Mouse (Mus musculus): ENCODE data around the gene Epha8. TPM values are rescaled to one million over a fixed set of nuclear protein-coding genes. Genes with fewer than 3 reads are reported as not detected.

The Epha8 gene
- polyA plus RNA-seq, 1 experiment from 2014 or later, result 0.63 TPM

DNA sequence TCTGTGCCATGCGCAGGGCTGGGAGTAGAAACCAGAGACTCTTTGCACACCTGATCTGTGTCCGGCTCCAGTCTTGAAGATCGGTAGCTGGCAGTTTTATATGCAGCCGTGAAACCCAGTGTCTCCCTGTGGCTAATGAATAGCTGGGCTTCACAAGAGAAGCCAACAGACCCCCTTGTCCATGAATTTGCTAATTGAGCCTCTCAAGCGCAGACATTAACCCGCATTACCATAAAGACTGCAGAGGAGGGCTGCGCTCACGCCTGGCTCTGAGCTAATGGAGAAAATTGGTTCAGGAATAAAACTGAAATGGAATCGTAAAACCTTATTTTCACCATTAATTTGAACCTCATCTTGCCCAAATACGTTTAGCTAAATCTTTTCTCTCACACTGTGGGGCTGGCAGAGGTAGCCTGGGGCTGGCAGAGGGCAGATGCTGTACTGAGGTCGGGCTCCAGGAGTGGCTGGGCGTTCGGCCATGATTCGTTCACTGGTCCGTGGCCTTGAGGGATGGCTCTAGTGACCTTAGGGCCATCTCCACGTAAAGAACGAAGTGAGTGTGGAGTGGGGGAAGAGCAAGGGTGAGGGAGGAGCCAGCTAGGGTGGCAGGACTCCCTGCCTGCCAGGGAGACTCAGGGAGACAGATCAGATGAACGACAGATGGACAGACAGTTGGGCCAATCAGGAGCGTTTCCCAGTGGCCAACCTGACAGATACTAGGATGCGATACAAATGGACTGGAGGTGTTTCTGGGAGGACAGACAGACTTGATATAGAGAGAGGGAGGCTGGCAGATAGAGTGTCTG is 40.1 kb downstream of the Epha8 start:
- 36% methylated on average over 20 of the region's 20 CpGs for WGBS
- ATAC-seq (replicated peaks; ENCODE audit: low FRiP score, low read depth) (no peak), DNase-seq (ENCODE audit: low spot score) (no peak)
- TF ChIP-seq CTCF (IDR thresholded peaks at IDR 0.05; ENCODE audit: low read depth), result no peak
- no peaks in the 10 kb centered on the region for H3K36me3 ChIP-seq (ENCODE audit: insufficient read depth, low read length)
- no peak overlapping the region for H3K9ac ChIP-seq (ENCODE audit: low read depth, low read length)
- H3K4me1 ChIP-seq (replicated peaks; ENCODE audit: insufficient read depth, low read length), result no peaks in the 10 kb centered on the region
- no peak overlapping the region for H3K4me3 ChIP-seq (replicated peaks; ENCODE audit: low read depth, low read length)
- H3K27ac ChIP-seq, result no peak overlapping the region
- H3K27me3 ChIP-seq (ENCODE audit: insufficient read depth, low read length), result peaks cover 8% of the 10 kb centered on the region; the same call in 1 of the 2 replicates
- H3K4me2 ChIP-seq (ENCODE audit: low read length), result no peak overlapping the region
- H3K9me3 ChIP-seq (replicated peaks; ENCODE audit: low read length), result no peaks in the 10 kb centered on the region

DNA sequence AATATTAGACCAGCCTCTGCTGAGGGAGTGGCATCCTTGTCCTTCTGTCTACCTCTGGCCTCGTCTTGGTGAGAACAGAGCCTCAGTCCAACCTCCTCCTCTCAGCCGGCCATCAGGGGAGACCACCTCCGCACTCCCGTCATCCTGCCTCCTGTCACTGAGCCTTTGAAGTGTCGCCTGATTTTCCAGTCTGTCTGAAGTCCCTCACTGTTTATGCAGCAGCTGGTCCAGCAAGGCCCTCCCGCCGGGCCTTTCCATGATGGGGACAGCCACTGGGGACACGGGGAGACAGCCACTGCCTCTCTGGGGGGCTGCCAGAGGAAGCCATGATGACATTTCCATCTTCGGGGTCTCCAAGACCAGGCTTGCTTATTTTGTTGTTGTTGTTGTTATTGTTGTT is 43.8 kb downstream of the Epha8 start:
- ATAC-seq (replicated peaks; ENCODE audit: low FRiP score, low read depth) (no peak), DNase-seq (ENCODE audit: low spot score) (no peak)
- H3K27ac ChIP-seq, result no peak overlapping the region
- H3K4me2 ChIP-seq (ENCODE audit: low read length), result no peak overlapping the region
- H3K36me3 ChIP-seq (ENCODE audit: insufficient read depth, low read length), result no peaks in the 10 kb centered on the region
- WGBS, result 11% methylated on average over 9 of the region's 9 CpGs
- H3K4me3 ChIP-seq (replicated peaks; ENCODE audit: low read depth, low read length), result no peak overlapping the region
- peaks cover 17% of the 10 kb centered on the region; the same call in 1 of the 2 replicates for H3K27me3 ChIP-seq (ENCODE audit: insufficient read depth, low read length)
- no peak overlapping the region for H3K9ac ChIP-seq (ENCODE audit: low read depth, low read length)
- H3K4me1 ChIP-seq (replicated peaks; ENCODE audit: insufficient read depth, low read length), result no peaks in the 10 kb centered on the region
- no peak for TF ChIP-seq CTCF (IDR thresholded peaks at IDR 0.05; ENCODE audit: low read depth)
- H3K9me3 ChIP-seq (replicated peaks; ENCODE audit: low read length), result no peaks in the 10 kb centered on the region

DNA sequence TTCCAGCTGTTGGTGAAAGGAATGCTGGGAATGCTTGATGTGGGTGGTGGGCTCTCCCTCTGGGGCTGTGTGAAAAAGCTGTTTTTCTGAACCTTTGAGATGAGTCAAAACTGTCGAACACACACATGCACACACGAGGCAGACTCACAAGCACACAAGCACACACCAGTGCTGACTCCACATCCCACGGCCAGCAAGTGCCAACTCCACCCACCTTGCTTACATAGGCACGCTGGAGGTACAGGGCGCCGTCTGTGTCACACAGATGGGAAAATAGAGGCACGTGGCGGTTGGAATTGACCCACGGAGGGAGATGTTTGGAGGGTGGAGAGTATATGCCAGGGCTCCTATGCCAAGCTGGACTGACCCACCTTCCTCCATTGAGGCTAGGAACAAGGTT is 44.8 kb downstream of the Epha8 start:
- 29% methylated on average over 9 of the region's 9 CpGs for WGBS
- DNase-seq (ENCODE audit: low spot score), result no peak
- Histone ChIP-seq H3K27me3 (ENCODE audit: insufficient read depth, low read length) (peaks cover 17% of the 10 kb centered on the region; the same call in 1 of the 2 replicates), H3K4me1 (replicated peaks; ENCODE audit: insufficient read depth, low read length) (no peaks in the 10 kb centered on the region), H3K4me2 (ENCODE audit: low read length) (no peak overlapping the region), H3K4me3 (replicated peaks; ENCODE audit: low read depth, low read length) (no peak overlapping the region), H3K27ac (no peak overlapping the region), H3K36me3 (ENCODE audit: insufficient read depth, low read length) (no peaks in the 10 kb centered on the region), H3K9ac (ENCODE audit: low read depth, low read length) (no peak overlapping the region), H3K9me3 (replicated peaks; ENCODE audit: low read length) (no peaks in the 10 kb centered on the region)
- no peak for ATAC-seq (replicated peaks; ENCODE audit: low FRiP score, low read depth)
- no peak for TF ChIP-seq CTCF (IDR thresholded peaks at IDR 0.05; ENCODE audit: low read depth)

DNA sequence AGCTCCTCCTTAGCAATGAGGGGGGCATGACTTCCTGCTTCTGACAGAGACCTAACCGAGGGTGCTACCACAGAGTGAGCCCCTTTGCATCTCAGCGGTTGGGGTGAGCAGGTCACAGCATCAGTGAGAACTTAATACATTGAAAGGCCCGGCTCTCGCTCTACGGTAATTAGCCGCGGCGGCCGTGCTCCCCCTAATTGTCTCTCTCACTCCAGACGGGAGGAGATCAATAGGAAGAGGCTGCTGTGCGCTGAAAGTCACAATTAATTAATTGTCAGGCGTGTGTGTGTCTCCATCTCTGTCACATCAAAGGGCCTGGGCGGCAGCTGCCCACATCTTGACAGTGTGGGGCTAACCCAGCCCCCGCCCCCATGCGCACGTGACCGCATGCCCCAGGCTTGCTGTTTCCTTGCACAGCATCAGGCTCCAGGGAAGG is 45.4 kb downstream of the Epha8 start:
- H3K27me3 ChIP-seq (ENCODE audit: insufficient read depth, low read length), result peaks cover 17% of the 10 kb centered on the region; the same call in 1 of the 2 replicates
- H3K9ac ChIP-seq (ENCODE audit: low read depth, low read length), result no peak overlapping the region
- no peak overlapping the region for H3K27ac ChIP-seq
- H3K4me2 ChIP-seq (ENCODE audit: low read length), result no peak overlapping the region
- WGBS, result 2% methylated on average over 17 of the region's 17 CpGs
- no peaks in the 10 kb centered on the region for H3K4me1 ChIP-seq (replicated peaks; ENCODE audit: insufficient read depth, low read length)
- TF ChIP-seq CTCF (IDR thresholded peaks at IDR 0.05; ENCODE audit: low read depth), result no peak
- no peak for DNase-seq (ENCODE audit: low spot score)
- no peak overlapping the region for H3K4me3 ChIP-seq (replicated peaks; ENCODE audit: low read depth, low read length)
- no peaks in the 10 kb centered on the region for H3K9me3 ChIP-seq (replicated peaks; ENCODE audit: low read length)
- no peaks in the 10 kb centered on the region for H3K36me3 ChIP-seq (ENCODE audit: insufficient read depth, low read length)
- ATAC-seq (replicated peaks; ENCODE audit: low FRiP score, low read depth), result no peak

DNA sequence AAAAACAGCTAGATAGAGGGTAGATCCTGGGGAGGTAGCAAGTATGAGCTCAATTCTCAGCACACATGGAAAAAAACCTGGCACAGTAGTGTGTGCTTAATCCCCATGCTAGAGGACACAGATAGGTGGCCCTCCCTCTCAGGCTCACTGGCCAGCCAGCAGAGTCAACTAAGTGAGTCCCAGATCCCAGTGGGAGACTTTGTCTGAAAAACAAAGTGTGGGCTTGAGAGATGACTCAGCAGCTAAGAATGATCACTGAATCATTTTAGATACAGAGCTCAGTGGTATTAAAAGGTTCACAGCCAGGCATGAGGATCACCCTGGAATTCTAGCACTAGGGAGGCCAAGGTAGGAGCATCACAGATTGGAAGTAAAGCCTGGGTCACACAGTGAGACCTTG is 48.8 kb downstream of the Epha8 start:
- Histone ChIP-seq H3K9ac (ENCODE audit: low read depth, low read length) (no peak overlapping the region), H3K4me2 (ENCODE audit: low read length) (no peak overlapping the region), H3K4me1 (replicated peaks; ENCODE audit: insufficient read depth, low read length) (no peaks in the 10 kb centered on the region), H3K9me3 (replicated peaks; ENCODE audit: low read length) (no peaks in the 10 kb centered on the region), H3K4me3 (replicated peaks; ENCODE audit: low read depth, low read length) (no peak overlapping the region), H3K36me3 (ENCODE audit: insufficient read depth, low read length) (no peaks in the 10 kb centered on the region), H3K27me3 (ENCODE audit: insufficient read depth, low read length) (peaks cover 30% of the 10 kb centered on the region), H3K27ac (no peak overlapping the region)
- no peak for DNase-seq (ENCODE audit: low spot score)
- no peak for TF ChIP-seq CTCF (IDR thresholded peaks at IDR 0.05; ENCODE audit: low read depth)
- ATAC-seq (replicated peaks; ENCODE audit: low FRiP score, low read depth), result no peak

DNA sequence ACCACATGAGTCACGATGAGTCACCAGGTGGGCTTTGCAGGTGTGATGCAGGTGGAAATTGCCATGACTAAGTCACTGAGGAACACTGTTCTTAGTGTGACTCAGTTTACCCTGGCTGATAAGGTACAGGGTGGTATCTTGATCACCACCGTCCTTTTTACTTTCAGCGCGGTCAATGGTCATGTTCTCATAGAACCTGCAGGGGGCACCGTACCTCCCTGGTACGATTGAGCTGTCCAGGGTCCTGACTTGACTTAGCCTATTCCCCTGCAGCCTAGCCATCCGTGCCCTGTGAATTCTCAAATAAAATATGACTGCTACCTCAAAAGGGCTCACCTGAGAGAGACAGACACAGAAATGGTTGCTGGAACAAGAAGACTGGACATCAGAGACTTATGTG is 49.6 kb downstream of the Epha8 start:
- DNase-seq (ENCODE audit: low spot score), result peak; percentile 88
- Histone ChIP-seq H3K27ac (no peak overlapping the region), H3K4me3 (replicated peaks; ENCODE audit: low read depth, low read length) (no peak overlapping the region), H3K4me1 (replicated peaks; ENCODE audit: insufficient read depth, low read length) (no peaks in the 10 kb centered on the region), H3K27me3 (ENCODE audit: insufficient read depth, low read length) (peaks cover 27% of the 10 kb centered on the region), H3K9ac (ENCODE audit: low read depth, low read length) (no peak overlapping the region), H3K36me3 (ENCODE audit: insufficient read depth, low read length) (no peaks in the 10 kb centered on the region), H3K4me2 (ENCODE audit: low read length) (no peak overlapping the region), H3K9me3 (replicated peaks; ENCODE audit: low read length) (no peaks in the 10 kb centered on the region)
- peak; percentile 91 for TF ChIP-seq CTCF (IDR thresholded peaks at IDR 0.05; ENCODE audit: low read depth)
- 13% methylated on average over 7 of the region's 7 CpGs for WGBS
- ATAC-seq (replicated peaks; ENCODE audit: low FRiP score, low read depth), result peak; percentile 33; the same call in 1 of the 2 replicates
